Mouse (Mus musculus) cerebellum, adult 9-11 months (tissue): ENCODE data around the gene Cib1.

Experiments used
- DNase-seq: peaks from one replicate; pipeline ENCODE4 v3.0.0; 2022

Gene Cib1

GRCm38 (mm10) chr7:80231971-80232488 is 583 bp downstream of the Cib1 start:
- no peak for DNase-seq

- no peak for DNase-seq
These were observed 2.4 kb downstream of the Cib1 start for GRCm38 (mm10) chr7:80230196-80230595.

- no peak for DNase-seq
These were observed 5.5 kb downstream of the Cib1 start for GRCm38 (mm10) chr7:80227065-80227464.

DNA sequence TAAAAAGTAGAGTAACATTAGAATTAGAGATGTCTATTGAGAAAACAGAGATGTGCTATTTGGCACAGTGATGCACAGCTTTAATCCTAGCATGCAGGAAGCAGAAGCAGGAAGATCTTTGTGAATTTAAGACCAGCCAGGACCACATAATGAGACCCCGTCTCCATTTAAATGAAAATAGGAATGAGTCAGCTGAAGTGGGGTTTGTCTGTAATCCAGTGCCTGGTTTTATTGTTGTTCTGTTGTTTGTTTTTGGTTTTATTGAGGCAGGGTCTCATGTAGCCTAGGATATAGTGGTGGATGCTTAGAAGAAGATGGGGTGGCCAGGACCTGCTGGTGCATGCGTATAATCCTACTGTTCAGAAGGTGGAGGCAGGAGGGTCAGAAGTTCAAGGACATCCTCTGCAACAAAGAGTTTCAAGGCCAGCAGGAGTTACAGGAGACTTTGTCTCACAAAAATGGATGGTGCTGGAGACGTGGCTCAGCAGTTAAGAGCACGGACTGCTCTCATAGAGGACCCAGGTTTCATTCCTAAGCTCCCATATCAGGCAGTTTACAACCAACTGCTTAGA is 11.3 kb downstream of the Cib1 start:
- DNase-seq: no peak

GRCm38 (mm10) chr7:80220237-80220797 is 12.3 kb downstream of the Cib1 start:
- DNase-seq: no peak

GRCm38 (mm10) chr7:80218666-80219065 is 13.9 kb downstream of the Cib1 start:
- DNase-seq: no peak

GRCm38 (mm10) chr7:80216566-80216965 is 16.0 kb downstream of the Cib1 start:
- DNase-seq: no peak

DNA sequence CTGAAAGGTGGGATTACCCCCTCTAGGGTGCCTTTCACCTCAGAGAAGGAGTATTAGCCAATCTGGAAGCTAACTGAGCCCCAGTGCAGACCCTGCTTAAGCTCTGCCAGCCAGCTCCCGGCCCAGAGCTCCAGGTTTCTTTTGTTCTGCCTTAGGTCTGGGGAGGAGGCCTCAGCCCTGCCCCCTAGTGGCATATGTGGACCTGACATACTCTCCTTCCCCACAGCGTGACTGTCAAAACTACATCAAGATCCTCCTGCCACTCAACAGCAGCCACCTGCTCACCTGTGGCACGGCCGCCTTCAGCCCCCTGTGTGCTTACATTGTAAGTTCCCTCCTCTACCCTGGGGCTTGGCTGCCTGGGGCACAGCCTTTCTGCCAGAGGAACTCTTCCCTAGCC is 17.2 kb downstream of the Cib1 start:
- peak; percentile 67 for DNase-seq

GRCm38 (mm10) chr7:80214459-80214858 is 18.2 kb downstream of the Cib1 start:
- DNase-seq: no peak

- no peak for DNase-seq
These were observed 19.0 kb downstream of the Cib1 start for GRCm38 (mm10) chr7:80213604-80214003.

- DNase-seq: no peak
These were observed 21.6 kb downstream of the Cib1 start for GRCm38 (mm10) chr7:80210982-80211381.

GRCm38 (mm10) chr7:80209669-80210068 is 22.9 kb downstream of the Cib1 start:
- no peak for DNase-seq

- no peak for DNase-seq
These were observed 23.7 kb downstream of the Cib1 start for GRCm38 (mm10) chr7:80208738-80209430.

- DNase-seq: no peak
These were observed 24.5 kb downstream of the Cib1 start for GRCm38 (mm10) chr7:80208026-80208642.

DNA sequence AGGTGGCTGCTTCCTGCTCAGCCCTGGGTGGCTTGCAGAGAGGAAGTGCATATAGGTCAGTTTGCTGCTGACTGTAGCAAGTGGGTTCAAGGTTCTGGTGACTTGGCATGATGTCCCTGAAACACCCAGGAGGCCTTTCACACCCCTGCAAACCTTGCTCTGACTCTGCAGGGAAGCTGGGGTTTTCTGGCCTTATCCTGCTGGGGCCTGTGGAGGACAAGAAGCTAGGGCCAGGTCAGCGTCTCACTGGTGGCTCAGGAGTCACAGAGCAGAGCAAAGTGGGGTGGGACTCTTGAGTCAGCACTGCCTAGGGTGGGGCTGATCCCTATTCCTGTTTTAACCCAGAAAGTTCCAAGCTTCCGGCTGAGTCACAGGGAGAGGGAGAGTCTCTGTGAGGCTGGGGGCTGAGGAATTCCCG is 25.3 kb downstream of the Cib1 start:
- no peak for DNase-seq

- DNase-seq: no peak
These were observed 26.7 kb downstream of the Cib1 start for GRCm38 (mm10) chr7:80205705-80206589.

- DNase-seq: no peak
These were observed 27.7 kb downstream of the Cib1 start for GRCm38 (mm10) chr7:80204961-80205360.

- no peak for DNase-seq
These were observed 28.3 kb downstream of the Cib1 start for GRCm38 (mm10) chr7:80204362-80204761.

GRCm38 (mm10) chr7:80203638-80204096 is 28.9 kb downstream of the Cib1 start:
- no peak for DNase-seq

DNA sequence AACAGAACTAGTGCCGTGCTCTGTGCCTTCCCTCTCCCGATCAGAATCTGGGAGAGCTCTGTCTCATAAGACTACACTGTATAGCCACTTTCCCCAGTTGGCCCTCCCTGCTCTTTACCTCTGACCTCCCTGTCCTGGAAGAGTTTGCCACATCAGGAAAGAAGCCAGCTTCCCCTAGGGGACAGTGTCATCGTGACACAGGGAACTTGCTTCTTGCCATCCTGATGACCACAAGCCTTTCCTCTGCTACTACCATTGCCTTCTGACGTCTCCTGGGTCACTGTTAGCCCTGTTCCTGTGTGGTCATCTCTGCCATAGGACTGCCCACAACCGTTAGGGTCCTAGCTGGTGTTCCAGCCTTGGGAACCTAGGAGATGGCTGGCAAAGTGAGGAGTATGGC is 29.7 kb downstream of the Cib1 start:
- DNase-seq: no peak

DNA sequence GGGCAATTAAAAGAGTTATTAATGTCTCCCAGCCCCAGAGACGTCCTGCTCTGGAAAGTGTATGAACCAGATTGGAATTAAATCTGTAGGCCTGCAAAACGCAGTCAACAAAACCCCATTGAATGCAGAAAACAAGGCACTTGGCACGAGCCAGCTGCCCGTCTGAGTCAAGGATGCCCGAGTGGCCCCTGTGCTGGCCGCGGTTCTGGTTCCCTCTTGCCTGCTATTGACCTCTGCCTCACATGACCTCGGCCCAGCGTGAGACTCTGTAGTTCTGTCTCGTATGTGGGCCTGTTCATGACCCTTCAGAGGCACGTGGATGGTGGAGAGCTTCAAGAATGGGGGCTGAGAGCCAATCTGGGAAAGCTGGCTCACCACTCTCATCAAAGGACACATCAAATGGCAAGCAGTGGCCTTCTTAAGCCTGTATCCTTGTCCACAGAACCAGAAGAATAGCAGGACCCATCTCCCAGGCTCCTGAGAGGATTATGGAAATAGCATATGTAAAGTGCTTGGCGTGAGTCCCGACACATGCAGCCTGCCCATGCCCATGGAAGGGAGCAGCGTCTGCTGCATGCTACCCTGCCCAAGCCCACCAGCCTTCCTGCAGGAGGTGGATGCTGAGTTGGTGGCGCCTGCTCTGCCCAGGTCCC is 30.6 kb downstream of the Cib1 start:
- no peak for DNase-seq

DNA sequence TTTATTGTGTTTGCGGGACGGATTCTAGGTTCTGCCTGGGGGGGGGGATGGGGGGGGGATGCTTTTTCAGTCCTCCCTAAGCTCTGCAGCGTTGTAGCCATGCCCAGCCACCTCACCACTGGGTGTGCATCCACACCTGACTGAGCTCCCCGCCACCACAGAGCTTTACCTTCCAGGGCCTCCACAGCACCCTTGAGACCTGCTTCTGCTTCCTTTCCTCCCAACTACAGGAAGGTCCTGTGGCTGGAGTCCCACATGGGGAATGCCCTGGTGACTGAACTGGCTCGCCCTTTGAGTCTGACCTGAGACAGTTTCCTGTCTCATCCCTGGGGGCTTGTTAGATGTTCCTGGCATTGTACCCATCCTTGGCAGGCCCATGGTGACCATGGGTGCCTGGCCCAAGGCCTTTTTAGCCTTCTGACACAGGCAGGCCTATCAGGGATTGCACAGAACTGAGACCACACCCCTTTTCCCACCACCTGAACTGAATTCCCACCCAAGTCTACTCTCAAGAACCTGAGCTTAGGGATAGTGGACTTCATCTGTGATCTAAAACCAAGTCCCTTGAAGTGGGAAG is 31.6 kb downstream of the Cib1 start:
- DNase-seq: no peak
